Mouse (Mus musculus): Measurements from ENCODE around the gene Scn8a.

GRCm38 (mm10) chr15:100860856-100861255 lies 8.8 kb upstream of the Scn8a start:
- TF ChIP-seq CTCF (IDR thresholded peaks at IDR 0.05) (no peak), POLR2A (IDR thresholded peaks at IDR 0.05; ENCODE audit: insufficient read depth, low read depth, low read length) (no peak), EP300 (IDR thresholded peaks at IDR 0.05; ENCODE audit: insufficient read depth, low read depth, low read length) (no peak)

Measured in heart, adult 2 months (tissue).